Mouse (Mus musculus) midbrain, embryonic 11.5 days (tissue): ENCODE measurements at regions not wholly inside any gene's neighbourhood (a gene's known extent, or its start where the extent isn't known, plus 50 kb on each side); places are given as distances from the start of the nearest gene placed in this dataset.

Source experiments
- ATAC-seq: fragments of 200-750 bp; cut with Nextera tagmentation; 2 replicates; pipeline ENCODE4 v1.8.0; 2017; ENCODE audit warnings: moderate TSS enrichment, moderate library complexity; ENCODE audit not compliant: low FRiP score
- DNase-seq: peaks from one replicate; pipeline ENCODE4 v3.0.0; 2015; ENCODE audit warnings: low spot score; ENCODE audit errors: missing footprints
- H3K27ac ChIP-seq: fragments of 300-500 bp; sonication (generic); 2 replicates; pipeline ENCODE4 v1.5.1; 2014; ENCODE audit warnings: low read depth, low read length
- H3K27me3 ChIP-seq: fragments of 300-500 bp; sonication (generic); 2 replicates; pipeline ENCODE4 v1.6.1; 2014; ENCODE audit warnings: mild to moderate bottlenecking, low read length, moderate library complexity, mixed read lengths; ENCODE audit not compliant: control insufficient read depth, insufficient read depth
- H3K36me3 ChIP-seq: fragments of 300-500 bp; sonication (generic); 2 replicates; pipeline ENCODE4 v1.6.1; 2014; ENCODE audit warnings: mild to moderate bottlenecking, low read length, moderate library complexity, mixed read lengths; ENCODE audit not compliant: control insufficient read depth, insufficient read depth
- H3K4me1 ChIP-seq: fragments of 300-500 bp; sonication (generic); 2 replicates; pipeline ENCODE4 v1.6.1; 2014; ENCODE audit warnings: low read length; ENCODE audit not compliant: control insufficient read depth, insufficient read depth
- H3K4me2 ChIP-seq: fragments of 300-500 bp; sonication (generic); 2 replicates; pipeline ENCODE4 v1.6.1; 2014; ENCODE audit warnings: mild to moderate bottlenecking, moderate library complexity
- H3K4me3 ChIP-seq: fragments of 300-500 bp; sonication (generic); 2 replicates; pipeline ENCODE4 v1.5.1; 2014; ENCODE audit warnings: low read depth, low read length
- H3K9ac ChIP-seq: fragments of 300-500 bp; sonication (generic); 2 replicates; pipeline ENCODE4 v1.6.1; 2014; ENCODE audit warnings: low read length
- H3K9me3 ChIP-seq: fragments of 300-500 bp; sonication (generic); 2 replicates; pipeline ENCODE4 v1.6.1; 2016; ENCODE audit warnings: low read length; ENCODE audit not compliant: control insufficient read depth
- WGBS: fragments of 180-500 bp; shearing (Covaris S2); extraction: QIAGEN DNeasy Blood & Tissue Kit; methylation state at CpG from one replicate; pipeline ENCODE4 v1.1.7; 2014; 5-methylcytosine and 5-hydroxymethylcytosine counted together

GRCm38 (mm10) chr5:96914696-96915404 lies 82.6 kb upstream of the Bmp2k start:
- WGBS, result 86% methylated on average over 4 of the region's 4 CpGs
- Histone ChIP-seq H3K9me3 (no peaks in the 10 kb centered on the region), H3K9ac (no peak overlapping the region), H3K4me3 (no peak overlapping the region), H3K27ac (no peak overlapping the region), H3K27me3 (no peaks in the 10 kb centered on the region), H3K4me2 (no peak overlapping the region), H3K4me1 (no peaks in the 10 kb centered on the region), H3K36me3 (no peaks in the 10 kb centered on the region)
- ATAC-seq, result no peak
- DNase-seq, result no peak

GRCm38 (mm10) chr5:96916897-96917296 lies 80.6 kb upstream of the Bmp2k start:
- WGBS, result 75% methylated on average over 6 of the region's 6 CpGs
- no peak for DNase-seq
- H3K36me3 ChIP-seq, result no peaks in the 10 kb centered on the region
- H3K9me3 ChIP-seq, result no peaks in the 10 kb centered on the region
- H3K4me2 ChIP-seq, result no peak overlapping the region
- H3K4me3 ChIP-seq, result no peak overlapping the region
- H3K9ac ChIP-seq, result no peak overlapping the region
- no peaks in the 10 kb centered on the region for H3K27me3 ChIP-seq
- no peak for ATAC-seq
- H3K27ac ChIP-seq, result no peak overlapping the region
- no peaks in the 10 kb centered on the region for H3K4me1 ChIP-seq

GRCm38 (mm10) chr5:96917596-96918258 lies 79.8 kb upstream of the Bmp2k start:
- ATAC-seq, result no peak
- no peaks in the 10 kb centered on the region for H3K4me1 ChIP-seq
- H3K4me2 ChIP-seq, result no peak overlapping the region
- H3K4me3 ChIP-seq, result no peak overlapping the region
- no peak overlapping the region for H3K9ac ChIP-seq
- DNase-seq, result no peak
- no peaks in the 10 kb centered on the region for H3K9me3 ChIP-seq
- 72% methylated on average over 10 of the region's 10 CpGs for WGBS
- H3K27ac ChIP-seq, result no peak overlapping the region
- no peaks in the 10 kb centered on the region for H3K27me3 ChIP-seq
- H3K36me3 ChIP-seq, result no peaks in the 10 kb centered on the region

GRCm38 (mm10) chr5:96919149-96919548 lies 78.3 kb upstream of the Bmp2k start:
- no peaks in the 10 kb centered on the region for H3K4me1 ChIP-seq
- no peak for ATAC-seq
- no peak overlapping the region for H3K27ac ChIP-seq
- no peaks in the 10 kb centered on the region for H3K27me3 ChIP-seq
- H3K4me2 ChIP-seq, result no peak overlapping the region
- WGBS, result 88% methylated on average over 6 of the region's 6 CpGs
- H3K4me3 ChIP-seq, result no peak overlapping the region
- H3K36me3 ChIP-seq, result no peaks in the 10 kb centered on the region
- H3K9ac ChIP-seq, result no peak overlapping the region
- no peaks in the 10 kb centered on the region for H3K9me3 ChIP-seq
- no peak for DNase-seq

- DNase-seq (peak; percentile 26), ATAC-seq (no peak)
- H3K9ac ChIP-seq, result no peak overlapping the region
- H3K36me3 ChIP-seq, result no peaks in the 10 kb centered on the region
- no peaks in the 10 kb centered on the region for H3K27me3 ChIP-seq
- 94% methylated on average over 6 of the region's 6 CpGs for WGBS
- no peak overlapping the region for H3K27ac ChIP-seq
- no peaks in the 10 kb centered on the region for H3K9me3 ChIP-seq
- no peak overlapping the region for H3K4me2 ChIP-seq
- H3K4me1 ChIP-seq, result no peaks in the 10 kb centered on the region
- no peak overlapping the region for H3K4me3 ChIP-seq
These were observed 76.5 kb upstream of the Bmp2k start for GRCm38 (mm10) chr5:96921037-96921436.

- no peak overlapping the region for H3K4me3 ChIP-seq
- H3K9ac ChIP-seq, result no peak overlapping the region
- peak; percentile 39 for DNase-seq
- H3K9me3 ChIP-seq, result no peaks in the 10 kb centered on the region
- H3K4me1 ChIP-seq, result no peaks in the 10 kb centered on the region
- no peak overlapping the region for H3K27ac ChIP-seq
- no peaks in the 10 kb centered on the region for H3K27me3 ChIP-seq
- H3K4me2 ChIP-seq, result no peak overlapping the region
- no peak for ATAC-seq
- 91% methylated on average over 6 of the region's 6 CpGs for WGBS
- no peaks in the 10 kb centered on the region for H3K36me3 ChIP-seq
These were observed 76.0 kb upstream of the Bmp2k start for GRCm38 (mm10) chr5:96921511-96921910.

GRCm38 (mm10) chr5:96921973-96922715 lies 75.3 kb upstream of the Bmp2k start:
- no peak overlapping the region for H3K27ac ChIP-seq
- WGBS, result 76% methylated on average over 11 of the region's 11 CpGs
- no peak for ATAC-seq

GRCm38 (mm10) chr5:96922716-96923076 lies 74.8 kb upstream of the Bmp2k start:
- Histone ChIP-seq H3K27ac (no peak overlapping the region), H3K9ac (no peak overlapping the region)
- peak; percentile 62 for DNase-seq

More at GRCm38 (mm10) chr5:96921973-96922715, 75.3 kb upstream of the Bmp2k start:
- Histone ChIP-seq H3K4me3 (no peak overlapping the region), H3K27me3 (no peaks in the 10 kb centered on the region), H3K4me2 (no peak overlapping the region), H3K36me3 (no peaks in the 10 kb centered on the region), H3K9ac (no peak overlapping the region), H3K4me1 (no peaks in the 10 kb centered on the region), H3K9me3 (no peaks in the 10 kb centered on the region)
- peak; percentile 81 for DNase-seq

GRCm38 (mm10) chr5:96923526-96923925 lies 74.0 kb upstream of the Bmp2k start:
- Histone ChIP-seq H3K9ac (no peak overlapping the region), H3K36me3 (no peaks in the 10 kb centered on the region), H3K27ac (no peak overlapping the region), H3K4me3 (no peak overlapping the region), H3K4me2 (no peak overlapping the region), H3K9me3 (no peaks in the 10 kb centered on the region), H3K4me1 (no peaks in the 10 kb centered on the region), H3K27me3 (no peaks in the 10 kb centered on the region)
- WGBS, result 82% methylated on average over 1 of the region's 1 CpGs
- ATAC-seq (no peak), DNase-seq (no peak)

More at GRCm38 (mm10) chr5:96922716-96923076, 74.8 kb upstream of the Bmp2k start:
- Histone ChIP-seq H3K4me3 (no peak overlapping the region), H3K9me3 (no peaks in the 10 kb centered on the region), H3K4me2 (no peak overlapping the region), H3K36me3 (no peaks in the 10 kb centered on the region), H3K4me1 (no peaks in the 10 kb centered on the region), H3K27me3 (no peaks in the 10 kb centered on the region)
- ATAC-seq, result no peak
- WGBS, result 50% methylated on average over 4 of the region's 4 CpGs
